Mouse (Mus musculus) heart, adult 2 months (tissue): ENCODE measurements around the gene Klrb1b.

ENCODE experiments used
- CTCF ChIP-seq: fragments of 200-600 bp; IDR thresholded peaks from 2 replicates; pipeline ENCODE4 v1.8.1; 2022; ENCODE audit warnings: antibody characterized with exemption, mild to moderate bottlenecking, moderate library complexity
- EP300 ChIP-seq: fragments of 200-500 bp; IDR thresholded peaks from 2 replicates; pipeline ENCODE4 v1.6.1; 2011; ENCODE audit warnings: low read depth, low read length, control low read depth; ENCODE audit not compliant: insufficient read depth
- POLR2A ChIP-seq: fragments of 200-500 bp; IDR thresholded peaks from 2 replicates; pipeline ENCODE4 v1.6.1; 2011; ENCODE audit warnings: mild to moderate bottlenecking, low read depth, low read length, control low read depth; ENCODE audit not compliant: insufficient read depth

DNA sequence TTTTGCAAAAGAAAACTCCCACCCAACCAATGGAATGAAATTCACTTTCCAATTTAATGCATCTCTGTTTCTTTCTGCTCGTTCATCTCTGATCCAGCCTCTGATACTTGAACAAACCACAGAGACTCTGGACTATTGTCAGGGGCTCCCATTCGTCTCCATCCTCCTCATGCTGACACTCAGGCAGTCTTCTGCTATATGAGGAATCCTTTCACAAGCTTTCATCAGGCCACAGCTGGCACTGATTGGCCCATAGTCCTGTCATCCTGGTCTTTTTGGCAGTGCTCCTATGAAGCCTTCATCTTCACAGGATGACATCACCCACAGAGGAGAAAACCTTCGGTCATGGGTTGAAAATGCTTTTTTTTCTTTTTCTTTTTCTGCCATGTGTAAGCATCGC, 58.1 kb downstream of the Klrb1b start:
- TF ChIP-seq POLR2A: no peak
- no peak for TF ChIP-seq CTCF
- TF ChIP-seq EP300: no peak
